Mouse (Mus musculus) embryonic facial prominence, embryonic 11.5 days (tissue): Measurements from ENCODE around the gene Vamp9. TPM values are rescaled to one million over a fixed set of nuclear protein-coding genes. Genes with fewer than 3 reads are reported as not detected.
A peak's percentile ranks its signal among the peaks of the same experiment; 100 is the strongest.

ENCODE experiments used
- ATAC-seq: fragments of 200-750 bp; cut with Nextera tagmentation; replicated peaks from 2 replicates; pipeline ENCODE4 v1.8.0; 2017; ENCODE audit warnings: low read depth; ENCODE audit not compliant: insufficient number of reproducible peaks, low FRiP score, low TSS enrichment
- DNase-seq: peaks from one replicate; pipeline ENCODE4 v3.0.0-alpha.2; 2015; ENCODE audit warnings: low spot score
- H3K27ac ChIP-seq: fragments of 300-500 bp; sonication (generic); replicated peaks from 2 replicates; pipeline ENCODE4 v1.5.1; 2014; ENCODE audit warnings: mild to moderate bottlenecking, low read depth, low read length, control low read depth
- H3K27me3 ChIP-seq: fragments of 300-500 bp; sonication (generic); 2 replicates; pipeline ENCODE4 v1.6.1; 2014; ENCODE audit warnings: mild to moderate bottlenecking, low read length, moderate library complexity, mixed read lengths; ENCODE audit not compliant: control insufficient read depth, insufficient read depth
- H3K36me3 ChIP-seq: fragments of 300-500 bp; sonication (generic); replicated peaks from 2 replicates; pipeline ENCODE4 v1.6.1; 2014; ENCODE audit warnings: low read depth, mild to moderate bottlenecking, low read length, moderate library complexity, mixed read lengths; ENCODE audit not compliant: control insufficient read depth, insufficient read depth
- H3K4me1 ChIP-seq: fragments of 300-500 bp; sonication (generic); 2 replicates; pipeline ENCODE4 v1.6.1; 2014; ENCODE audit warnings: low read length, mixed read lengths; ENCODE audit not compliant: control insufficient read depth, insufficient read depth
- H3K4me2 ChIP-seq: fragments of 300-500 bp; sonication (generic); 2 replicates; pipeline ENCODE4 v1.6.1; 2014; ENCODE audit warnings: low read depth, mild to moderate bottlenecking, control low read depth, low read length, moderate library complexity
- H3K4me3 ChIP-seq: fragments of 300-500 bp; sonication (generic); 2 replicates; pipeline ENCODE4 v1.5.1; 2014; ENCODE audit warnings: low read depth, low read length, control low read depth
- H3K9ac ChIP-seq: fragments of 300-500 bp; sonication (generic); replicated peaks from 2 replicates; pipeline ENCODE4 v1.6.1; 2014; ENCODE audit warnings: mild to moderate bottlenecking, control low read depth, low read length
- H3K9me3 ChIP-seq: fragments of 300-500 bp; sonication (generic); replicated peaks from 2 replicates; pipeline ENCODE4 v1.6.1; 2016; ENCODE audit warnings: mild to moderate bottlenecking, low read length, inconsistent platforms, mixed read lengths; ENCODE audit not compliant: control insufficient read depth
- WGBS: fragments of 180-500 bp; shearing (Covaris S2); extraction: QIAGEN DNeasy Blood & Tissue Kit; methylation state at CpG from one replicate; pipeline ENCODE4 v1.1.7; 2014; 5-methylcytosine and 5-hydroxymethylcytosine counted together
- polyA plus RNA-seq: library from polyadenylated mRNA; unstranded; fragments of >200 nt; fragmentation: Nextera tagmentation; extraction: Ambion mirVana; gene quantifications from 2 replicates; pipeline ENCODE4 v1.2.1, GENCODE M21; 2014

Vamp9 gene
- polyA plus RNA-seq, 1 experiment from 2014 or later = not detected

DNA sequence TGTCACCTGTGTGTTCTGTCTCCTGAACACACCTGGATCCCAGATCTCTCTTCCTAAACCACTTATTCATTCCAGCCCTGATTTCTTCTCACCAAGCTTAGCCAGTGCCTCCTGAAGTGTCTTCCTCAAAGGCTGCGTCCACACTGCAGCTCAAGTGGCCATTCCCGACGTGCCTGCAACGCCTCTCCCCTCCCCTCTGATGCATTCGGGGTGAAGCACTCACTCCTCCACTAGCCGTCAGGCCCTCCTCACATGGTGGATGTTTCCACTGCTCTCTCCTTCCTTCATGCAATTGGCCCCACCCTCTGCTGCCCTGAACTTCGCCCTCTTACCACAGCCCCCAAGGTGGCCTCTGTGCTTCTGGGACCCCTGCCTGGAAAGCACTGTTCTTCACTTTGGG lies 9.4 kb downstream of the Vamp9 start:
- DNase-seq (no peak), ATAC-seq (no peak)
- H3K4me3 ChIP-seq = no peak overlapping the region
- no peaks in the 10 kb centered on the region for H3K9me3 ChIP-seq
- 52% methylated on average over 7 of the region's 7 CpGs for WGBS
- H3K27me3 ChIP-seq = no peaks in the 10 kb centered on the region
- H3K27ac ChIP-seq = no peak overlapping the region
- H3K36me3 ChIP-seq = no peaks in the 10 kb centered on the region
- no peaks in the 10 kb centered on the region for H3K4me1 ChIP-seq
- no peak overlapping the region for H3K9ac ChIP-seq
- no peak overlapping the region for H3K4me2 ChIP-seq

DNA sequence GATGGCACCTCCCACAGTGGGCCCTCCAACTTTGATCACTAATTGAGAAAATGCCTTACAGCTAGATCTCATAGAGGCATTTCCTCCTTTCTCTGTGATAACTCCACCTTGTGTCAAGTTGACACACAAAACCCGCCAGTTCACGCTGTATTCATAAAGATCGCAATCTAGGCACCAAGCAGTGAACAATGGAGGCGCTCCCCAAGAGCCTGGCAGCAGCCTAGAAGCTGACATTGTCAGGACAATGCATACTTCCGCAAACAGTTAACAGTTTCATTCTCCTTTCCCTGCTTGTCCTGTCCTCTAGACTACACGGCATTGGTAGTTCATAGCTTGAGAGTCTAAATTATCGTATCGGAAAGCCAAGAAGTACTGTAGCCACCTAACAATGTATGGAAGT lies 16.0 kb downstream of the Vamp9 start:
- ATAC-seq (no peak), DNase-seq (no peak)
- Histone ChIP-seq H3K4me1 (no peaks in the 10 kb centered on the region), H3K36me3 (no peaks in the 10 kb centered on the region), H3K9me3 (no peaks in the 10 kb centered on the region), H3K27ac (no peak overlapping the region), H3K4me3 (no peak overlapping the region), H3K9ac (no peak overlapping the region), H3K27me3 (no peaks in the 10 kb centered on the region), H3K4me2 (no peak overlapping the region)
- 88% methylated on average over 8 of the region's 8 CpGs for WGBS

DNA sequence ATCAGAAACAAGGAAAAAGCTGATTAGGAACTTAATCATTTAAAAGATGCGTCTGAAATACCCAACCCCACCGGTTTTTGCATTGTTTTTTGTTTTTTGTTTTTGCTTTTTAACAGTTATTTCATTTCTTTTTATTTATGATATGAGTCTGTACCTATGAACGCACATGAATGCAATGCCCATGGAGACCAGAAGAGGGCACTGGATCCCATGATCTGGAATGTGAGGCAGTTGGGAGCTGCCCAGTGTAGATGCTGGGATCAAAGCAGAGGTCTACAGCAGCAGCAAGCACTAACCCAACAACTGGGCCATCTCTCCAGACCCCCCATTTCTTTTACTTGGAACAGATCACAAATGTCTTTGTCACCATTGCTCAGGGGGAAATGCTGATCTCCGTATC lies 21.9 kb downstream of the Vamp9 start:
- H3K36me3 ChIP-seq = no peaks in the 10 kb centered on the region
- H3K27ac ChIP-seq = no peak overlapping the region
- H3K9me3 ChIP-seq = no peaks in the 10 kb centered on the region
- H3K9ac ChIP-seq = no peak overlapping the region
- no peaks in the 10 kb centered on the region for H3K4me1 ChIP-seq
- H3K27me3 ChIP-seq = no peaks in the 10 kb centered on the region
- ATAC-seq (no peak), DNase-seq (peak; percentile 67)
- H3K4me2 ChIP-seq = no peak overlapping the region
- no peak overlapping the region for H3K4me3 ChIP-seq
- WGBS = 47% methylated on average over 4 of the region's 4 CpGs

DNA sequence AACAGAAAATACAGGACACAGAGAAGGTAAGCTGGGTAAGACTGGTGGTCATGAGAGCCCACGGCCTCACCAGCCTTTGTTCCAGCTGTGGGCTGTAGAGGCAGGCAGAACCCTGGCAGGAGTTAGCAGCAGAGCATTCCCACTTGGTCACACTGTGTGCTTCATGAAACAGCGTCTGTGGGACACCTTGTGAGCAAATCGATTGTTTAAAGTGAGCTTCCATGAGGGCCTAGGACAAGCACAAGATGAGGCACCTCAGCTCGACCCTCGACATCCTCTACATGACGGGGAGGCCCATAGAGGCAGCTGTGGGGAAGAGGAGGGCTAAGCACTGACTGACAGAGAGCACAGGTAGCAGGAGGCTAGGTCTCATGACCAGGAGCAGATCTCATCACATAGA lies 25.9 kb downstream of the Vamp9 start:
- Histone ChIP-seq H3K9ac (no peak overlapping the region), H3K27me3 (no peaks in the 10 kb centered on the region), H3K4me2 (no peak overlapping the region), H3K4me1 (no peaks in the 10 kb centered on the region), H3K4me3 (no peak overlapping the region), H3K27ac (no peak overlapping the region), H3K36me3 (no peaks in the 10 kb centered on the region), H3K9me3 (no peaks in the 10 kb centered on the region)
- DNase-seq = no peak
- ATAC-seq = no peak
- WGBS = 86% methylated on average over 6 of the region's 6 CpGs

DNA sequence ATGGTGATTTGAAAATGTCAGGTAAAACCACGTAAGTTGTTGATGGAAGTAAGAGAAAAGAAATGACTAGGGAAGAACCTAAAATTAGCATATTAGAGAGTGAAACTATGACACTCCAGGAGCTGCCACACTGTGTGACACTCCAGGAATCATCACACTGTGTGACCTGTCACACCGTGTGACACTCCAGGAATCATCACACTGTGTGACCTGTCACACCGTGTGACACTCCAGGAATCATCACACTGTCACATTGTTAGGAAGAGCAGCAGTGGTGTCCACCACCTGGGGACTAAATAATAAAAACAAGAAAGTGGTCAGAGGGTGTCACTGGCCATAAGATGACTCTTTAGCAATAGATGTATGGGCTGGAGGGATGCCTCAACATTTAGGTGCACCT lies 33.4 kb downstream of the Vamp9 start:
- no peak overlapping the region for H3K27ac ChIP-seq
- no peaks in the 10 kb centered on the region for H3K27me3 ChIP-seq
- no peaks in the 10 kb centered on the region for H3K36me3 ChIP-seq
- no peak for DNase-seq
- H3K4me3 ChIP-seq = no peak overlapping the region
- 87% methylated on average over 3 of the region's 3 CpGs for WGBS
- no peaks in the 10 kb centered on the region for H3K9me3 ChIP-seq
- H3K4me1 ChIP-seq = no peaks in the 10 kb centered on the region
- no peak for ATAC-seq
- no peak overlapping the region for H3K4me2 ChIP-seq
- no peak overlapping the region for H3K9ac ChIP-seq

DNA sequence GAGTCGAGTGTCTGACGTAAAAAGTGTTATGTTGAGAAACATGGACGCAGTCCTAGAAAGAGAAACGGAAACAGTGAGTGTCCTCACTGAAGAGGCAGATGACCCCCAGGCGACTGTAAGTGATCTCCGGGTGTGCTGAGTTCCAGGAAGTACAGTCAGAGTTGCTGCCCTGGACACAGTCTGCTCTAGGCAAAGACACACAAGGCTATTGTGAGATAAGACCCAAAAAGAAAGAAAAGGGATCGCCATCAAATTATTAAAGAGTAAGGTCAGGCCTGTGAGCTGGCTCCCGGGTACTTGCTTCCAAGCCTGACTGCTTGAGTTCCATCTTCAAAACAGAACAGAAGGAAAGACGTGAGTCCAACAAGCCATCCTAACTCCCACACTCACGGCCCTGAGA lies 35.2 kb downstream of the Vamp9 start:
- Histone ChIP-seq H3K9me3 (no peaks in the 10 kb centered on the region), H3K4me3 (no peak overlapping the region), H3K4me1 (no peaks in the 10 kb centered on the region), H3K27me3 (no peaks in the 10 kb centered on the region), H3K27ac (no peak overlapping the region), H3K36me3 (no peaks in the 10 kb centered on the region), H3K9ac (no peak overlapping the region), H3K4me2 (no peak overlapping the region)
- ATAC-seq (no peak), DNase-seq (no peak)
- WGBS = 75% methylated on average over 10 of the region's 10 CpGs

DNA sequence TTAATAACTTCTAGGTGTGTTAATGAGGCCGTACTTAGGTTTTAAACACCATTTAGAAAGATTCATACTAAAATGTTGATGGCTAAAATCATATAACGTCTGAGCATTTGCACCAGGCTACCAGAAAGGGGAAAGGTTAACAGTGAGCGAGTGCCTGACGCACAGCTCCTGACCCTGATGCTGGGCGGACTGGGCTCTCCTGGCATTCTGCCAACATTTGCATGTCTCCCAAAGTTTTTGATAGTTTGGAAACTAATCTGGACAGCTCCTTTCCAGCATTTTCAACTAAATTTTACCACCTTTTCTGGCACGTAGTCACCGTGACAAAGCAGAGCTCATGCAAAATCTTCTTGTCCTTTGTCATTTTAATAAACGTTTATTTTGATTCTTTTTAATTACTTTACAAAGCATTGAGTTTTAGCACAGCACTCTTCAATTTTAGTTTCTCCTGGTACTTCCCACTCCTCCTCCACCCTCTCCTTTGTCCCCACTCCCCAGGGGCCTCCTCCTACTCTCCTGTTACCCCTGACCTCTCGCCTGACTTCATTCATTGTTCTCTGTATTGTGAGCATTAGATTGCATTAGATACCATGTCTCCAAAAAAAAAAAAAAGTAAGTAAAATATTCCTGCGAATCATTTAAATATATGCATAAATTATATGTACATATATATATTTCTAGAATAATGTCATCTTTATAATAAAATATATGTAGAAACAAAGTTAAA lies 35.9 kb downstream of the Vamp9 start:
- no peak for DNase-seq
- no peak overlapping the region for H3K4me3 ChIP-seq
- no peak overlapping the region for H3K4me2 ChIP-seq
- H3K36me3 ChIP-seq = no peaks in the 10 kb centered on the region
- ATAC-seq = no peak
- no peaks in the 10 kb centered on the region for H3K4me1 ChIP-seq
- WGBS = 54% methylated on average over 10 of the region's 10 CpGs
- H3K9me3 ChIP-seq = no peaks in the 10 kb centered on the region
- H3K27me3 ChIP-seq = no peaks in the 10 kb centered on the region
- no peak overlapping the region for H3K27ac ChIP-seq
- no peak overlapping the region for H3K9ac ChIP-seq

DNA sequence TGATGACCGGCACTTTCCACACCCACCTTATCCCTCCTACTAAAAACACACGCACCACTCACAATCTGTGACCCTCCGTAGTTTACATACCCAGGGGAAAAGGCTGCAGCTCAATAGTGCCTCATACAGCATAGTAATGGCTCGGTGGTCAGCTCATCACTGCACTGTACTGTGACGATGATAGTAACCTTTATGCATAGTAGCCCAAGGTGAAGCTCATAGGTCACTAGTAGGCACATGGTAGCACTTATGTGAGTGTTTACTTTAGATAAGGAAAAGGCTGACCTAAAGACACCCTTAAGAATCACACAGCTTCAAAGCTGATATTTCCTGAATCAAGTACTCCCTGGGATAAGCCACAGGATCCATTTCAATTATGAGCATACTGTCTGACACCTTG lies 46.5 kb downstream of the Vamp9 start:
- no peaks in the 10 kb centered on the region for H3K27me3 ChIP-seq
- DNase-seq = no peak
- no peaks in the 10 kb centered on the region for H3K36me3 ChIP-seq
- no peak overlapping the region for H3K4me2 ChIP-seq
- ATAC-seq = no peak; the same call in 1 of the 2 replicates
- no peaks in the 10 kb centered on the region for H3K4me1 ChIP-seq
- H3K27ac ChIP-seq = no peak overlapping the region
- WGBS = 86% methylated on average over 5 of the region's 5 CpGs
- H3K9me3 ChIP-seq = no peaks in the 10 kb centered on the region
- H3K9ac ChIP-seq = no peak overlapping the region
- no peak overlapping the region for H3K4me3 ChIP-seq
